Comparison of ENCODE assay signal across 21 mouse cellular contexts in the genomic region with DNA sequence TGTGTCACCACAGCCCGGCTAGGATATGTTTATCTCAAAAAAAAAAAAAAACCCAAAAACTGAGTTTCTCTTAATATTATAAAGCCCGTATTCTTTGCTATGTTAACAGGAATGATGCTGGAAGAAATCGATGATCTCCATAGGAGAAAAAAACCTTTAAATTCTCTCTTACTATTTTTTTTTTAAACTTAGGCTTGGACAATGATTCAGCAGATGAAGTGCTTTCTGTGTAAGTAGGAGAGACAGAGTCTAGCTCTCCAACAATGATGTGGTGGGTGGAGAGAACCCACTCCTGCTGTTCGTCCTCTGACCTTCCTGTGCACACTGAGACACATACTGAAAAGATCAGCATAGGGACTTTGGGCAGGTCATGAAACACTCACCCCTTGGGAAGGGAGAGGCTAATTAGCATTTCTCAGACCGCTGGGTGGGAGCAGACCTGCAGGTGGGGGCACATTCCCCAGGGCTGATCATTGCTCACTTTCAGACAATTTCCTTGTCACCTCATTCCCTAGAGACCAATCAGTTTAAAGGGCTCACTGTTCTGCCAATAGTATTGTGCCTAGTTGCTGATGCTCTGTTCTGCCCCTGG. TPM values are rescaled to one million over a fixed set of nuclear protein-coding genes. Genes with fewer than 3 reads are reported as not detected.
"Had no signal": no experiment of that assay in that cellular context is flagged by ENCODE, and none has a peak within 500 bp of the region (broad histone marks: within the 10 kb centered on the region; RNA-seq: fewer than 3 reads in every experiment).

No protein-coding gene starts in this region.

- H3K9me3 ChIP-seq: limb, embryonic 13.5 days; liver, embryonic 12.5 days; liver, embryonic 15.5 days; midbrain, embryonic 12.5 days; midbrain, embryonic 15.5 days; neural tube, embryonic 12.5 days; neural tube, embryonic 15.5 days had no signal

- H3K36me3 ChIP-seq: limb, embryonic 13.5 days; liver, embryonic 12.5 days; liver, embryonic 15.5 days; midbrain, embryonic 12.5 days; midbrain, embryonic 15.5 days; neural tube, embryonic 12.5 days; neural tube, embryonic 15.5 days had no signal

- H3K4me1 ChIP-seq: liver, embryonic 12.5 days; liver, embryonic 15.5 days; midbrain, embryonic 12.5 days; midbrain, embryonic 15.5 days; neural tube, embryonic 12.5 days; neural tube, embryonic 15.5 days had no signal

- H3K27ac ChIP-seq: limb, embryonic 13.5 days; liver, embryonic 12.5 days; liver, embryonic 15.5 days; macrophage; midbrain, embryonic 12.5 days; midbrain, embryonic 15.5 days; neural tube, embryonic 12.5 days; neural tube, embryonic 15.5 days had no signal

- H3K4me2 ChIP-seq: limb, embryonic 13.5 days; liver, embryonic 12.5 days; liver, embryonic 15.5 days; midbrain, embryonic 12.5 days; midbrain, embryonic 15.5 days; neural tube, embryonic 12.5 days; neural tube, embryonic 15.5 days had no signal

- ATAC-seq: liver, embryonic 12.5 days; midbrain, embryonic 15.5 days had no signal

- H3K27me3 ChIP-seq: limb, embryonic 13.5 days; liver, embryonic 12.5 days; liver, embryonic 15.5 days; midbrain, embryonic 12.5 days; midbrain, embryonic 15.5 days; neural tube, embryonic 12.5 days; neural tube, embryonic 15.5 days had no signal

- H3K9ac ChIP-seq: limb, embryonic 13.5 days; liver, embryonic 12.5 days; liver, embryonic 15.5 days; midbrain, embryonic 12.5 days; midbrain, embryonic 15.5 days; neural tube, embryonic 12.5 days; neural tube, embryonic 15.5 days had no signal

- H3K4me3 ChIP-seq: limb, embryonic 13.5 days; liver, embryonic 12.5 days; liver, embryonic 15.5 days; midbrain, embryonic 12.5 days; midbrain, embryonic 15.5 days; neural tube, embryonic 12.5 days; neural tube, embryonic 15.5 days had no signal

- DNase-seq: kidney, adult 9 months; kidney, postnatal 14 days; kidney, postnatal 4 days; left cerebral cortex, postnatal 4 days; liver; lung, adult 2 months; lung, postnatal 14 days; retina, postnatal 1 day; thymus, adult 2 months; thymus, postnatal 14 days; thymus, postnatal 4 days had no signal

RNA-seq across cellular contexts. Expression of gene Mypn, which starts 21.5 kb away (rescaled TPM):
- total RNA-seq: megakaryocyte, adult 5-6 weeks had no signal
- polyA plus RNA-seq: macrophage; spleen, adult 2 months had no signal
